Mouse (Mus musculus) midbrain, embryonic 13.5 days (tissue): ENCODE measurements around the gene Klra2. TPM values are rescaled to one million over a fixed set of nuclear protein-coding genes. Genes with fewer than 3 reads are reported as not detected.

Experiments
- ATAC-seq: fragments of 200-750 bp; cut with Nextera tagmentation; 2 replicates; pipeline ENCODE4 v1.8.0; 2017; ENCODE audit warnings: mild to moderate bottlenecking, moderate TSS enrichment, moderate library complexity
- H3K27ac ChIP-seq: fragments of 300-500 bp; sonication (generic); 2 replicates; pipeline ENCODE4 v1.5.1; 2015; ENCODE audit warnings: inconsistent platforms, mild to moderate bottlenecking, moderate library complexity
- H3K27me3 ChIP-seq: fragments of 300-500 bp; sonication (generic); 2 replicates; pipeline ENCODE4 v1.6.1; 2015; ENCODE audit warnings: mild to moderate bottlenecking, inconsistent platforms
- H3K36me3 ChIP-seq: fragments of 300-500 bp; sonication (generic); 2 replicates; pipeline ENCODE4 v1.6.1; 2015; ENCODE audit warnings: mild to moderate bottlenecking, inconsistent platforms
- H3K4me1 ChIP-seq: fragments of 300-500 bp; sonication (generic); replicated peaks from 2 replicates; pipeline ENCODE4 v1.6.1; 2015; ENCODE audit warnings: inconsistent platforms
- H3K4me2 ChIP-seq: fragments of 300-500 bp; sonication (generic); replicated peaks from 2 replicates; pipeline ENCODE4 v1.6.1; 2015; ENCODE audit warnings: moderate library complexity, mild to moderate bottlenecking, inconsistent platforms
- H3K4me3 ChIP-seq: fragments of 300-500 bp; sonication (generic); replicated peaks from 2 replicates; pipeline ENCODE4 v1.5.1; 2015; ENCODE audit warnings: mild to moderate bottlenecking, inconsistent platforms
- H3K9ac ChIP-seq: fragments of 300-500 bp; sonication (generic); replicated peaks from 2 replicates; pipeline ENCODE4 v1.6.1; 2015; ENCODE audit warnings: mild to moderate bottlenecking, inconsistent platforms
- H3K9me3 ChIP-seq: fragments of 300-500 bp; sonication (generic); 2 replicates; pipeline ENCODE4 v1.6.1; 2016; ENCODE audit warnings: mild to moderate bottlenecking, inconsistent platforms
- WGBS: fragments of 180-500 bp; shearing (Covaris S2); methylation state at CpG from one replicate; pipeline ENCODE4 v1.1.7; 2015; 5-methylcytosine and 5-hydroxymethylcytosine counted together
- polyA plus RNA-seq: library from polyadenylated mRNA; unstranded; fragments of >200 nt; fragmentation: Nextera tagmentation; extraction: Ambion mirVana; gene quantifications from 2 replicates; pipeline ENCODE4 v1.2.1, GENCODE M21; 2015

Gene Klra2
- polyA plus RNA-seq, 1 experiment from 2014 or later: not detected

DNA sequence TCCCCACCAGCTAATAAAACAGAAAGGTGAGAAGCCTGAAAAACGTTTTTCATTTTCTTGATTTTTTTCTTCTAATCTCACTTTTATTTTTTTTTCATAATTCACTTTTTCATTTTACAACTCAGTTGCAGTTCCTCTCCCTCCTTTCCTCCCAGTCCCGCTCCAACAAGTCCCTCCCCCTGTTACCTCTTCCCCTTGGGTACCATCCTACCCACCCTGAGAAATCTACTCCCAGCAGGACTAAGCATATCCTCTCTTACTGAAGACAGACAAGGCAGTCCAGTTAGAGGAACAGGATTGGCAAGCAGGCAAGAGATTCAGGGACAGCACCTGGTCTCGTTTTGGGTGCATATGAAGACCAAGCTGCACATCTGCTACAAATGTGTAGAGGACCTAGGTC lies 15.6 kb upstream of the Klra2 start:
- 62% methylated on average over 3 of the region's 3 CpGs for WGBS
- Histone ChIP-seq H3K27ac (no peak overlapping the region), H3K4me1 (no peaks in the 10 kb centered on the region), H3K4me2 (no peak overlapping the region), H3K27me3 (no peaks in the 10 kb centered on the region), H3K9me3 (no peaks in the 10 kb centered on the region), H3K9ac (no peak overlapping the region), H3K36me3 (no peaks in the 10 kb centered on the region), H3K4me3 (no peak overlapping the region)
- ATAC-seq: no peak

- 84% methylated on average over 3 of the region's 3 CpGs for WGBS
- no peaks in the 10 kb centered on the region for H3K9me3 ChIP-seq
- no peak for ATAC-seq
Measured at GRCm38 (mm10) chr6:131262009-131262408, 14.8 kb upstream of the Klra2 start.

DNA sequence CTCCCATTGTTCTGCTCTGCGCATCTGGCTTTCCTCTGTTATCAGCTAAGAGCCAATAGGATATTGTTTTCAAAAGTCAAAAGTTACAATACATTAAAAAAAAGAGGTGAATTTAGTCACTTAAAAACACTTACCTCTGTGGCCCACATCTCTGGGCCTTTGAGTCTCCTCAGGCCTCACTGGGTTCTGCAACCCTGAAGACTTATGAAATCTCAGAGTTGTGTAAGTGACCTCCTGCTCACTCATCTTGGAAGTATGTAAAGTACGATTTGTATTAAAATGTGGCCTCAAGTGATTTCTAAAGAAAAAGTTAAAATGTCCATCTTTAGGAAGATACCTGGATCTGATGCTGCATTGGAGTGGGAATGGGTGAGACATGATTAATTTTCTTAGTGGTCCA lies 2.1 kb downstream of the Klra2 start:
- H3K4me1 ChIP-seq: no peaks in the 10 kb centered on the region
- WGBS: 79% methylated on average over 2 of the region's 2 CpGs
- no peak overlapping the region for H3K4me2 ChIP-seq
- no peak overlapping the region for H3K9ac ChIP-seq
- no peak for ATAC-seq
- no peak overlapping the region for H3K27ac ChIP-seq
- no peak overlapping the region for H3K4me3 ChIP-seq
- no peaks in the 10 kb centered on the region for H3K27me3 ChIP-seq
- H3K36me3 ChIP-seq: no peaks in the 10 kb centered on the region
- H3K9me3 ChIP-seq: no peaks in the 10 kb centered on the region

More at GRCm38 (mm10) chr6:131262009-131262408, 14.8 kb upstream of the Klra2 start:
- Histone ChIP-seq H3K36me3 (no peaks in the 10 kb centered on the region), H3K9ac (no peak overlapping the region), H3K27ac (no peak overlapping the region), H3K27me3 (no peaks in the 10 kb centered on the region), H3K4me2 (no peak overlapping the region), H3K4me3 (no peak overlapping the region), H3K4me1 (no peaks in the 10 kb centered on the region)

Other genes starting within 250 kb of the Klra2 start
- gene Magohb, start 45.9 kb upstream of the Klra2 start, polyA plus RNA-seq: 49.0 and 54.4 TPM in 2 replicates
- gene Styk1, start 106.2 kb upstream of the Klra2 start, polyA plus RNA-seq: 1.2 and 1.6 TPM in 2 replicates
- 23.3 and 25.0 TPM in 2 replicates for gene Ybx3, start 141.1 kb upstream of the Klra2 start, polyA plus RNA-seq
- not detected in 2 replicates for gene 5430401F13Rik, start 239.0 kb upstream of the Klra2 start, polyA plus RNA-seq
- not detected in 2 replicates for gene Gm6619, start 239.0 kb upstream of the Klra2 start, polyA plus RNA-seq